Mouse (Mus musculus): ENCODE data around the gene Frat2.

- TF ChIP-seq CTCF (IDR thresholded peaks at IDR 0.05; ENCODE audit: extremely low read depth, insufficient read depth, low read length), result no peak
- TF ChIP-seq POLR2A (IDR thresholded peaks at IDR 0.05; ENCODE audit: extremely low read depth, insufficient read depth, low read length), result no peak
These were observed 51.1 kb downstream of the Frat2 start for GRCm38 (mm10) chr19:41796789-41797327.
